Mouse (Mus musculus) intestine, embryonic 14.5 days (tissue): Measurements from ENCODE around the gene Slc7a6. TPM values are rescaled to one million over a fixed set of nuclear protein-coding genes. Genes with fewer than 3 reads are reported as not detected.

Experiments
- ATAC-seq: fragments of 200-750 bp; cut with Nextera tagmentation; replicated peaks from 2 replicates; pipeline ENCODE4 v1.8.0; 2017; ENCODE audit warnings: low read depth, moderate number of reproducible peaks, moderate TSS enrichment, moderate library complexity; ENCODE audit not compliant: low FRiP score, low TSS enrichment
- DNase-seq: peaks from one replicate; pipeline ENCODE4 v3.0.0-alpha.2; 2018; ENCODE audit warnings: low spot score
- H3K27ac ChIP-seq: fragments of 300-500 bp; sonication (generic); 2 replicates; pipeline ENCODE4 v1.5.1; 2014; ENCODE audit warnings: low read depth, mild to moderate bottlenecking, control low read depth
- H3K27me3 ChIP-seq: fragments of 300-500 bp; sonication (generic); replicated peaks from 2 replicates; pipeline ENCODE4 v1.6.1; 2014; ENCODE audit warnings: low read length, control low read depth; ENCODE audit not compliant: control insufficient read depth, insufficient read depth
- H3K36me3 ChIP-seq: fragments of 300-500 bp; sonication (generic); 2 replicates; pipeline ENCODE4 v1.6.1; 2014; ENCODE audit warnings: low read length, control low read depth; ENCODE audit not compliant: control insufficient read depth, insufficient read depth
- H3K4me1 ChIP-seq: fragments of 300-500 bp; sonication (generic); replicated peaks from 2 replicates; pipeline ENCODE4 v1.6.1; 2014; ENCODE audit warnings: low read length, control low read depth, mixed read lengths; ENCODE audit not compliant: control insufficient read depth, insufficient read depth
- H3K4me2 ChIP-seq: fragments of 300-500 bp; sonication (generic); 2 replicates; pipeline ENCODE4 v1.6.1; 2014; ENCODE audit warnings: low read length
- H3K4me3 ChIP-seq: fragments of 300-500 bp; sonication (generic); 2 replicates; pipeline ENCODE4 v1.5.1; 2014; ENCODE audit warnings: low read depth, low read length, control low read depth, mixed read lengths
- H3K9ac ChIP-seq: fragments of 300-500 bp; sonication (generic); 2 replicates; pipeline ENCODE4 v1.6.1; 2014; ENCODE audit warnings: mild to moderate bottlenecking, low read length
- H3K9me3 ChIP-seq: fragments of 300-500 bp; sonication (generic); 2 replicates; pipeline ENCODE4 v1.6.1; 2016; ENCODE audit warnings: low read length, control low read depth; ENCODE audit not compliant: control insufficient read depth
- WGBS: fragments of 180-500 bp; shearing (Covaris S2); extraction: QIAGEN DNeasy Blood & Tissue Kit; methylation state at CpG from one replicate; pipeline ENCODE4 v1.1.7; 2014; 5-methylcytosine and 5-hydroxymethylcytosine counted together
- polyA plus RNA-seq: library from polyadenylated mRNA; unstranded; fragments of >200 nt; fragmentation: Nextera tagmentation; extraction: Ambion mirVana; gene quantifications from 2 replicates; pipeline ENCODE4 v1.2.1, GENCODE M21; 2014

Slc7a6 gene
- polyA plus RNA-seq, 1 experiment from 2014 or later, result 68.9 TPM

- Histone ChIP-seq H3K9me3 (no peaks in the 10 kb centered on the region), H3K4me1 (no peaks in the 10 kb centered on the region), H3K36me3 (peaks cover 57% of the 10 kb centered on the region), H3K4me2 (no peak overlapping the region), H3K4me3 (no peak overlapping the region), H3K27me3 (no peaks in the 10 kb centered on the region), H3K9ac (no peak overlapping the region), H3K27ac (no peak overlapping the region)
- WGBS, result 87% methylated on average over 6 of the region's 6 CpGs
- ATAC-seq (no peak), DNase-seq (no peak)
These were observed 8.8 kb upstream of the Slc7a6 start for GRCm38 (mm10) chr8:106159876-106160275.

GRCm38 (mm10) chr8:106163251-106163650 is 5.4 kb upstream of the Slc7a6 start:
- H3K9me3 ChIP-seq, result no peaks in the 10 kb centered on the region
- no peak overlapping the region for H3K27ac ChIP-seq
- H3K4me1 ChIP-seq, result no peaks in the 10 kb centered on the region
- H3K27me3 ChIP-seq, result no peaks in the 10 kb centered on the region
- peaks cover 45% of the 10 kb centered on the region for H3K36me3 ChIP-seq
- H3K9ac ChIP-seq, result no peak overlapping the region
- WGBS, result 89% methylated on average over 9 of the region's 9 CpGs
- no peak for ATAC-seq
- H3K4me2 ChIP-seq, result no peak overlapping the region
- H3K4me3 ChIP-seq, result no peak overlapping the region
- DNase-seq, result no peak

- Histone ChIP-seq H3K4me2 (no peak overlapping the region), H3K9ac (no peak overlapping the region), H3K9me3 (no peaks in the 10 kb centered on the region), H3K27ac (no peak overlapping the region), H3K36me3 (peaks cover 41% of the 10 kb centered on the region), H3K4me3 (no peak overlapping the region), H3K4me1 (peaks cover 4% of the 10 kb centered on the region; the same call in 1 of the 2 replicates), H3K27me3 (no peaks in the 10 kb centered on the region)
- 50% methylated on average over 4 of the region's 4 CpGs for WGBS
- DNase-seq (peak; percentile 86), ATAC-seq (no peak)
These were observed 3.2 kb upstream of the Slc7a6 start for GRCm38 (mm10) chr8:106165460-106165859.

GRCm38 (mm10) chr8:106169017-106169933 is 618 bp downstream of the Slc7a6 start:
- peak overlapping the region; percentile 58 for H3K4me3 ChIP-seq
- DNase-seq, result peak; percentile 74
- H3K9ac ChIP-seq, result peak overlapping the region; percentile 64
- ATAC-seq, result peak; percentile 57
- H3K36me3 ChIP-seq, result 0 out of 2 replicates have a peak, but pooled peaks cover 4% of the 10 kb centered on the region
- under 1% methylated on average over 54 of the region's 54 CpGs for WGBS
- H3K27me3 ChIP-seq, result no peaks in the 10 kb centered on the region
- H3K27ac ChIP-seq, result peak overlapping the region; percentile 69
- H3K9me3 ChIP-seq, result no peaks in the 10 kb centered on the region
- H3K4me1 ChIP-seq, result peaks cover 4% of the 10 kb centered on the region; the same call in 1 of the 2 replicates
- H3K4me2 ChIP-seq, result peak overlapping the region; percentile 93

GRCm38 (mm10) chr8:106169934-106170480 is 1.4 kb downstream of the Slc7a6 start:
- Histone ChIP-seq H3K36me3 (no peaks in the 10 kb centered on the region), H3K27me3 (no peaks in the 10 kb centered on the region), H3K9me3 (no peaks in the 10 kb centered on the region), H3K4me2 (peak overlapping the region; percentile 93), H3K4me1 (peaks cover 4% of the 10 kb centered on the region; the same call in 1 of the 2 replicates), H3K4me3 (peak overlapping the region; percentile 58), H3K9ac (peak overlapping the region; percentile 64; the same call in 1 of the 2 replicates), H3K27ac (no peak overlapping the region)
- 34% methylated on average over 6 of the region's 6 CpGs for WGBS
- ATAC-seq, result no peak
- DNase-seq, result no peak

GRCm38 (mm10) chr8:106173566-106173965 is 4.9 kb downstream of the Slc7a6 start:
- H3K9ac ChIP-seq, result no peak overlapping the region
- peaks cover 23% of the 10 kb centered on the region for H3K4me1 ChIP-seq
- H3K4me2 ChIP-seq, result no peak overlapping the region
- DNase-seq (no peak), ATAC-seq (no peak)
- no peaks in the 10 kb centered on the region for H3K27me3 ChIP-seq
- no peaks in the 10 kb centered on the region for H3K36me3 ChIP-seq
- 84% methylated on average over 3 of the region's 3 CpGs for whole genome bisulfite sequencing
- no peak overlapping the region for H3K4me3 ChIP-seq
- H3K9me3 ChIP-seq, result no peaks in the 10 kb centered on the region
- no peak overlapping the region for H3K27ac ChIP-seq

- H3K9ac ChIP-seq, result no peak overlapping the region
- WGBS, result 31% methylated on average over 1 of the region's 1 CpGs
- peaks cover 22% of the 10 kb centered on the region for H3K4me1 ChIP-seq
- H3K4me3 ChIP-seq, result no peak overlapping the region
- H3K27ac ChIP-seq, result no peak overlapping the region
- no peak for ATAC-seq
- no peaks in the 10 kb centered on the region for H3K36me3 ChIP-seq
- no peaks in the 10 kb centered on the region for H3K9me3 ChIP-seq
- H3K27me3 ChIP-seq, result no peaks in the 10 kb centered on the region
- no peak for DNase-seq
- no peak overlapping the region for H3K4me2 ChIP-seq
These were observed 8.2 kb downstream of the Slc7a6 start for GRCm38 (mm10) chr8:106176891-106177290.

- Histone ChIP-seq H3K9ac (no peak overlapping the region), H3K27ac (no peak overlapping the region), H3K36me3 (peaks cover 4% of the 10 kb centered on the region; the same call in 1 of the 2 replicates), H3K4me2 (no peak overlapping the region), H3K4me1 (peaks cover 22% of the 10 kb centered on the region), H3K4me3 (no peak overlapping the region), H3K27me3 (no peaks in the 10 kb centered on the region), H3K9me3 (no peaks in the 10 kb centered on the region)
- ATAC-seq (no peak), DNase-seq (no peak)
- WGBS, result 35% methylated on average over 1 of the region's 1 CpGs
These were observed 8.9 kb downstream of the Slc7a6 start for GRCm38 (mm10) chr8:106177594-106177993.
